ENCODE assay signal across 20 mouse cellular contexts in genomic region chr8:22359359-22359758, GRCm38 (mm10). TPM values are rescaled to one million over a fixed set of nuclear protein-coding genes. Genes with fewer than 3 reads are reported as not detected.
DNase-seq lines count a peak whose midpoint lies in the region; ATAC-seq and TF ChIP-seq lines count a peak whose summit lies in the region.
"Had no signal": no experiment of that assay in that cellular context is flagged by ENCODE, and none has a peak within 500 bp of the region (broad histone marks: within the 10 kb centered on the region; RNA-seq: fewer than 3 reads in every experiment).

No protein-coding gene starts in this region.

- no peak overlapping the region for H3K4me3 ChIP-seq in intestine, postnatal 0 days (ENCODE audit: low read depth, low read length)
- H3K4me3 ChIP-seq: embryonic facial prominence, embryonic 13.5 days; forebrain, embryonic 12.5 days; heart, adult 2 months; heart, embryonic 15.5 days; hindbrain, embryonic 13.5 days had no signal

- H3K4me1 ChIP-seq in intestine, postnatal 0 days (replicated peaks; ENCODE audit: control insufficient read depth, insufficient read depth, low read length) = no peaks in the 10 kb centered on the region
- H3K4me1 ChIP-seq: embryonic facial prominence, embryonic 13.5 days; forebrain, embryonic 12.5 days; heart, embryonic 15.5 days; hindbrain, embryonic 13.5 days had no signal

- H3K4me2 ChIP-seq in intestine, postnatal 0 days (replicated peaks; ENCODE audit: low read depth) = peak overlapping the region; percentile 43
- H3K4me2 ChIP-seq: embryonic facial prominence, embryonic 13.5 days; forebrain, embryonic 12.5 days; heart, embryonic 11.5 days; heart, embryonic 15.5 days; hindbrain, embryonic 13.5 days had no signal

- no peaks in the 10 kb centered on the region for H3K27me3 ChIP-seq in intestine, postnatal 0 days (replicated peaks; ENCODE audit: control insufficient read depth, insufficient read depth, low read length)
- H3K27me3 ChIP-seq in splenic B cell, adult 2 months (ENCODE audit: control insufficient read depth, insufficient read depth, low read length, poor library complexity, severe bottlenecking) = no peaks in the 10 kb centered on the region
- H3K27me3 ChIP-seq: embryonic facial prominence, embryonic 13.5 days; forebrain, embryonic 12.5 days; heart, embryonic 15.5 days; hindbrain, embryonic 13.5 days had no signal

- no peaks in the 10 kb centered on the region for H3K9me3 ChIP-seq in intestine, postnatal 0 days (ENCODE audit: control insufficient read depth)
- H3K9me3 ChIP-seq: embryonic facial prominence, embryonic 13.5 days; forebrain, embryonic 12.5 days; heart, embryonic 15.5 days; hindbrain, embryonic 13.5 days had no signal

- no peaks in the 10 kb centered on the region for H3K36me3 ChIP-seq in intestine, postnatal 0 days (ENCODE audit: control insufficient read depth, insufficient read depth)
- no peaks in the 10 kb centered on the region for H3K36me3 ChIP-seq in splenic B cell, adult 2 months (ENCODE audit: control insufficient read depth, insufficient read depth, low read length, poor library complexity, severe bottlenecking)
- H3K36me3 ChIP-seq: embryonic facial prominence, embryonic 13.5 days; forebrain, embryonic 12.5 days; heart, embryonic 15.5 days; hindbrain, embryonic 13.5 days had no signal

- peak overlapping the region; percentile 23; the same call in 1 of the 2 replicates for H3K27ac ChIP-seq in intestine, postnatal 0 days (ENCODE audit: low read depth, low read length)
- H3K27ac ChIP-seq: embryonic facial prominence, embryonic 13.5 days; forebrain, embryonic 12.5 days; heart, adult 2 months; heart, embryonic 15.5 days; hindbrain, embryonic 13.5 days had no signal

- ATAC-seq in intestine, postnatal 0 days = peak; percentile 63
- ATAC-seq: forebrain, postnatal 0 days had no signal

- TF ChIP-seq CTCF in intestine, postnatal 0 days (IDR thresholded peaks at IDR 0.05; ENCODE audit: low read depth) = no peak

- WGBS in intestine, postnatal 0 days = 44% methylated on average over 6 of the region's 6 CpGs

- DNase-seq in A20 (ENCODE audit: low read depth, low spot score) = peak; percentile 43
- DNase-seq in B cell, adult 2 months = peak; percentile 3 to 14
- DNase-seq in splenic B cell, adult 2 months (ENCODE audit: low read depth, low spot score) = peak; percentile 31
- no peak for DNase-seq in layer of hippocampus, postnatal 14 days (ENCODE audit: low spot score in 2 of 2)
- no peak for DNase-seq in kidney, adult 8-10 months
- DNase-seq: adrenal gland, adult 2 months; adrenal gland, postnatal 25 days; cerebellum, adult 18-20 months; cerebellum, adult 9-11 months; cerebellum, postnatal 36 days; forebrain, postnatal 0 days; gastrocnemius, postnatal 14 days; heart, adult 2 months; heart, postnatal 14 days had no signal

- no peak overlapping the region for H3K9ac ChIP-seq in intestine, postnatal 0 days (ENCODE audit: low read depth, low read length)
- H3K9ac ChIP-seq: embryonic facial prominence, embryonic 13.5 days; forebrain, embryonic 12.5 days; forebrain, postnatal 0 days; heart, embryonic 15.5 days; hindbrain, embryonic 13.5 days had no signal

RNA-seq across cellular contexts. Expression of gene Slc25a15, which starts 39.0 kb away (rescaled TPM):
- polyA plus RNA-seq in intestine, postnatal 0 days (2015; fragmentation: Nextera tagmentation; extraction: Ambion mirVana) = 108 and 122 TPM in 2 replicates
- total RNA-seq in layer of hippocampus, postnatal 14 days (2021) = 10 to 100 TPM; 10.0 to 10.9 TPM

RNA-seq across cellular contexts. Expression of gene Mrps31, which starts 51.8 kb away (rescaled TPM):
- polyA plus RNA-seq in intestine, postnatal 0 days (2015; fragmentation: Nextera tagmentation; extraction: Ambion mirVana) = 51.3 and 51.5 TPM in 2 replicates
- 10 to 100 TPM; 22.3 to 23.0 TPM for total RNA-seq in layer of hippocampus, postnatal 14 days (2021)

Comparison
In these comparisons a context has a peak if more than half of its experiments do, and no peak if none do; other contexts are left out.
1. DNase-seq: peak in A20 (single experiment), B cell, adult 2 months (2 of 2) and splenic B cell, adult 2 months (single experiment); none in layer of hippocampus, postnatal 14 days (0 of 2) and kidney, adult 8-10 months (0 of 2).